Mouse (Mus musculus) adrenal gland, adult 2 months (tissue): Measurements from ENCODE around the gene Hmx3. TPM values are rescaled to one million over a fixed set of nuclear protein-coding genes. Genes with fewer than 3 reads are reported as not detected.
A peak's percentile ranks its signal among the peaks of the same experiment; 100 is the strongest.

Experiments
- DNase-seq: peaks from one replicate; pipeline ENCODE4 v3.0.0; 2021
- long read RNA-seq: library from polyadenylated mRNA; stranded (forward); transcript quantifications from one replicate; pipeline ENCODE4 v2.0.0, GENCODE M21; 2021
- polyA plus RNA-seq: library from polyadenylated mRNA; depleted of rRNA; stranded (reverse); fragments of >200 nt; gene quantifications from 2 replicates; pipeline ENCODE4 v1.2.3, GENCODE M21; 2012; rRNA removed
- total RNA-seq, 2 experiments: library from RNA; stranded (reverse); gene quantifications; 2 replicates each; pipeline ENCODE4 v1.2.3; 2021

Hmx3 gene
- not detected for total RNA-seq
- not detected in 2 replicates for polyA plus RNA-seq
- long read RNA-seq, result 0 reads

DNA sequence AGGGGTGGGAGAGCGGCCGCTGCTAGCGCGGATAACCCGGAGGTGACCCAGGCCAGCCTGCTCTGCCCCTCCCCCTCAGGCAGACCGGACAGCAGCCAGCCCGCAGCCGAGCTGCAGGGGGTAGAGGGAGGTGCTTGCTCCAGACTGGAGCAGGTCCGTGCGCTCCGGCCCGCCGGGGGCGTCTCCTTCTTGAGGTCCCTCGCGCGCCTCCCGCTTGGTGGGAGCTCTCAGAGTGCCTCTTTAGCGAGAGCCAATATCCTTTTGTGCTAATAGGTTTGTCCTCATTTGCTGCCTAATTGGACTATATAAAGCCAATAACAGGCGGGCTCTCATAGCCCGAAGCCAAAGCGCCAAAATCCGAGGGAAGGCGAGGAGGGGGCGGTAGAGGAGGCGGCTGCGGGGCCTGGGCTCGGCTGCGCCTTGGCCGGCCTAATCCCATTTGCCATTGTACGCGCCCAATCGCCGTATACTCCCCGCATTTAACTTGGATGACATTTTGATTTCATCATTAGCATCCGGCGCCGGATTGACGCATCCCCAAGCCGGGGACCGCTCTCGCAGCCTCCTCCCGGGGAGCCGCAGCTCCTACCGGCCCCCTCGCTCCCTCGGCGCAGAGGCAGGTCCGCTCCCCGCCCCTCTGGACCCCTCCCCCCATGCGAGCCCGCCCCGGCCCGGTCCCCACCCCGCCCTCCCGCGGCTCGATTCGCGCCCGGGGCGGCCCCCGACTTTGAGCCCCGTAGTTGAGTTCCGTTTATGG is at the start of gene Hmx3:
Gene Hmx3, plus strand, starts transcription at position 753 of the 757 bp plus-strand sequence.
- peak; percentile 28 for DNase-seq

GRCm38 (mm10) chr7:131503739-131504138 is 38.9 kb upstream of the Hmx3 start:
- no peak for DNase-seq

- DNase-seq, result peak; percentile 85
These were observed 2.7 kb upstream of the Hmx3 start for GRCm38 (mm10) chr7:131539979-131540378.

GRCm38 (mm10) chr7:131541184-131542114 is 1.2 kb upstream of the Hmx3 start:
- DNase-seq, result no peak

- no peak for DNase-seq
These were observed 380 bp downstream of the Hmx3 start for GRCm38 (mm10) chr7:131542872-131543622.

DNA sequence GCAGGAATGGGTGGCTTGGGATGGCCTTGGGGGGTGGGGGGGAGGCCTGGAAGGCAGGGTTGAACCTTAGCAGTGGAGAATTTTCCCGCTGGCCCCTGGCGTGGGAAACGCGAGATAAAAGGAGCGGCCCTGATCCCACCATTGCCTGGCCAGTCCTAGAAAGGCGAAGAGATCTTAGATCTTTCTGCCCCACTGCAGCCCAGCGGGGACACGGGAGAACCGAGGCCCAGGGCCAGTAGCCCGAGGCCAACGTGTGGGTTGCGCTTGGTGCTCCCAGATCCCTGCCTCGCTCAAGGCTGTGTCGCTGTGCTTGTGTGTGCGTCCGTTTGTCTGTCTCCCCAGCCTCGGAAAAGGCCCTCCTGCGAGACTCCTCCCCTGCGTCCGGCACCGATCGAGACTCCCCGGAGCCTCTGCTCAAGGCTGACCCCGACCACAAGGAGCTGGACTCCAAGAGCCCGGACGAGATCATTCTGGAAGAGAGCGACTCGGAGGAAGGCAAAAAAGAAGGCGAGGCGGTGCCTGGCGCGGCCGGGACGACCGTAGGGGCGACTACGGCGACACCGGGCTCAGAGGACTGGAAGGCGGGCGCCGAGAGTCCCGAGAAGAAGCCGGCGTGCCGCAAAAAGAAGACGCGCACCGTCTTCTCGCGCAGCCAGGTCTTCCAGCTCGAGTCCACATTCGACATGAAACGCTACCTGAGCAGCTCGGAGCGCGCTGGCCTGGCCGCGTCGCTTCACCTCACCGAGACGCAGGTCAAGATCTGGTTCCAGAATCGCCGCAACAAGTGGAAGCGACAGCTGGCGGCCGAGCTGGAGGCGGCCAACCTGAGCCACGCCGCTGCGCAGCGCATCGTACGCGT is 1.2 kb downstream of the Hmx3 start:
- DNase-seq, result peak; percentile 41

GRCm38 (mm10) chr7:131544871-131545270 is 2.2 kb downstream of the Hmx3 start:
- DNase-seq, result no peak

DNA sequence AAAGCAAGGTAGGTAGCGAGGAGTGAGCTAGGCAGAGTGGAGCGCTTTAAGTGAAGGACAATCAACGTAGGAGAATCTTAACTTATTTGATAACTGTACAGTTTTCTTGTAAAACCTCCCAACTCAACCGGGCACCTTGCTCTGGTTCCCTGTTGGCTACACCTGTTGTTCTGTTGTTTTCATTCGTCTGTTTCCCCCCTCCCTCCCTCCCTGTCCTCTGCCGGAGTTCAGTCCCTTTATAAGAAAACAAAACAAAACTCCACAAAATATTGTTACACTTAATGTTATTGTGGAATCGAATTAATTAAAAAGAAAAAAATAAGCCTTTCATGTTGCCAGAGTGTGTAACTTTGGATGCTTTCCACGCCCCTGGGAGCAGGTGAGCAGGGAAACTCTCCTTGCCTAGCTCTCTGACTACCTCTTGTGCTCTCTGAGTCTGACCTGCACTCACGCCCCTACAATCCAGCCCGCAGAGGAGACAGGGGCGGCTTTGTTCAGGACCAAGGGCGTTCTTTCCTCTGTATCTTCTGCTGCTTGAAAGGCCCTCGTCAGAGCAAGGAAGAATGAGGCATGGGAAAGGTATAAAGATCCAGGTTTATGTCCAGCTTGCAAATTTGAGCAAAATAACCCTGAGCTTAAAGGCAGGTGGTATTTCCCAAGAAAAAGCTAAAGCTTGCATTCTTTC is 3.2 kb downstream of the Hmx3 start:
- DNase-seq, result no peak

- DNase-seq, result no peak
These were observed 3.8 kb downstream of the Hmx3 start for GRCm38 (mm10) chr7:131546423-131546822.

- no peak for DNase-seq
These were observed 4.8 kb downstream of the Hmx3 start for GRCm38 (mm10) chr7:131547481-131547880.

DNA sequence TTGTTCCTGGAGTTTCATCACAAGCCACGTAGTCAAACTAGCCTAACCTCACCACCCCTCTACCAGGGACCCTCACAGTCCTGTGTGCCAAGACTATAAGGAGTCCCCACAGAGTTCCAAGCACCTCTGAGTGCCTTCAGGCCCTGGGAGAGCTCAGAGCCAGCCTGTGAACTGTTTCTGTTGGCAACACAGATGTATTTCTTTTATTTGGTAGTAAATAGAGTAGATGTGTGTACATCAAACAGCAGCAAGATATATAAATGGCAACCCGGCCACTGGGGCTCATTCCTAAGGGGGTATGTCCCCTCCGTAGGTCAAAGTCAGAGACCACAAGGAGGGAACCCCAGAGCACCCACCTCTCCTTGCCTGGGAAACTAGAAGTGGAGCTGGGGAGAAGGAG is 5.8 kb downstream of the Hmx3 start, which contains the start of gene Hmx2:
Gene Hmx2, plus strand, starts transcription at position 301 of the 400 bp plus-strand sequence.
- no peak for DNase-seq

DNA sequence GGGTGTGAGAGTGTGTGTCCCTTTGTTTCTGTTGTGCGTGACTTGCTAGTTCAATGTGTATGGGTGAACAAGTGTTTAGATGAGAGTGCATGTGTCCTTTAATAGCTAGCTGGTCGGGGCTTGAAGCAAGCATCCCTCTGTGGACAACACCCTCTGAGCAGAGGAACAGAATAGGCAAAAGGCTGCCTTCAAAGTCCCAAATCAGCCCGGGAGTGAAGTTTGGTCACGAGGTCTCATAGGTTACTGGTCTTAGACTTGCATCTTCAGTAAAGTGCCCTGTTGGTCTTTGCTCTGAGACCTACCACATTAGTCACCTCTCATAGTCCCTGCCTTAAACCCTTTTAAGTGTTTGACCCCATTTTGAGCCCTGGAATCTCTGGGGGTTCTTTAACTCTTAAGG is 8.8 kb downstream of the Hmx3 start:
- no peak for DNase-seq

GRCm38 (mm10) chr7:131551931-131552741 is 9.5 kb downstream of the Hmx3 start:
- no peak for DNase-seq

GRCm38 (mm10) chr7:131552781-131553180 is 10.1 kb downstream of the Hmx3 start:
- no peak for DNase-seq

- peak; percentile 66 for DNase-seq
These were observed 11.1 kb downstream of the Hmx3 start for GRCm38 (mm10) chr7:131553771-131554175.

GRCm38 (mm10) chr7:131554341-131555180 is 11.9 kb downstream of the Hmx3 start:
- DNase-seq, result peak; percentile 21

DNA sequence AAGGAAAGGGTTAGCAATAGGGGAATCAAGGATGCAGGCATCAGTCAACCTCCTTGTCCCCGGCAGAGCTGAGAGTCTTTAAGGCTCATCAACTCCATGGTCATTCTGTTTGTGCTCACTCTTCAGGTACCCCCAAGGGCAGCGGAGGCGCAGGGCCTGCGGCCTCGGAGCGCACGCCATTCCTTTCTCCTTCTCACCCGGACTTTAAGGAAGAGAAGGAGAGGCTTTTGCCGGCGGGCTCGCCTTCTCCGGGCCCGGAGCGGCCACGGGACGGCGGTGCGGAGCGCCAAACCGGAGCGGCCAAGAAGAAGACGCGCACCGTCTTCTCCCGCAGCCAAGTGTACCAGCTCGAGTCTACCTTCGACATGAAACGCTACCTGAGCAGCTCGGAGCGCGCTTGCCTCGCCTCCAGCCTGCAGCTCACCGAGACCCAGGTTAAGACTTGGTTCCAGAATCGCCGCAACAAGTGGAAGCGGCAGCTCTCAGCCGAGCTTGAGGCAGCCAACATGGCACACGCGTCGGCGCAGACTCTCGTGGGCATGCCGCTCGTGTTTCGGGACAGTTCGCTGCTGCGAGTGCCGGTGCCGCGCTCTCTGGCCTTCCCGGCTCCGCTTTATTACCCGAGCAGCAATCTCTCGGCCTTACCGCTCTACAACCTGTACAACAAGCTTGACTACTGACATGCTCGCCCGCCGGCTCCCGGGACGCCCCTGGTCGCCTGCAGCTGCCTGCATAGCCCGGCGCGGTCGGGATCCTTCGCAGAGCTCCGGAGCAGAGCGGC is 12.8 kb downstream of the Hmx3 start:
- DNase-seq, result peak; percentile 30

DNA sequence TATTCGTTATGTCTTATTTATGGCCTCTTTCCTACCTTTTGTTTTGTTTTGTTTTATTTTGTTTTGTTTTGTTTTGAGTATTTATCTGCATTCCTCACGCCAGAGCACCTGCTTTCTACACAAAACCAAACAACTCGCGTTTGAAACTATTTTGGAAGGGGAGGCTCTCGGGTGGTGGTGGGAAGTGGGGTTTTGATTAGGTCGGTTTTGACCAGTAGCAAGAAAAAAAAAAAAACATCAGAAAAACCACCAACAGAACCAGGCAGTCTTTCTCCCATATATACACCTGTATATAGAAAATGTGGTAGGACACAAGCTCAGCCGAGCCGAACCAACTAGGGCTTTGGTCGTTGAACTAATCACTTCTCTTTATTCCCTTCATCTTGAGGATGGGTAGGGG is 13.4 kb downstream of the Hmx3 start:
- DNase-seq, result no peak
